In the genomic region with DNA sequence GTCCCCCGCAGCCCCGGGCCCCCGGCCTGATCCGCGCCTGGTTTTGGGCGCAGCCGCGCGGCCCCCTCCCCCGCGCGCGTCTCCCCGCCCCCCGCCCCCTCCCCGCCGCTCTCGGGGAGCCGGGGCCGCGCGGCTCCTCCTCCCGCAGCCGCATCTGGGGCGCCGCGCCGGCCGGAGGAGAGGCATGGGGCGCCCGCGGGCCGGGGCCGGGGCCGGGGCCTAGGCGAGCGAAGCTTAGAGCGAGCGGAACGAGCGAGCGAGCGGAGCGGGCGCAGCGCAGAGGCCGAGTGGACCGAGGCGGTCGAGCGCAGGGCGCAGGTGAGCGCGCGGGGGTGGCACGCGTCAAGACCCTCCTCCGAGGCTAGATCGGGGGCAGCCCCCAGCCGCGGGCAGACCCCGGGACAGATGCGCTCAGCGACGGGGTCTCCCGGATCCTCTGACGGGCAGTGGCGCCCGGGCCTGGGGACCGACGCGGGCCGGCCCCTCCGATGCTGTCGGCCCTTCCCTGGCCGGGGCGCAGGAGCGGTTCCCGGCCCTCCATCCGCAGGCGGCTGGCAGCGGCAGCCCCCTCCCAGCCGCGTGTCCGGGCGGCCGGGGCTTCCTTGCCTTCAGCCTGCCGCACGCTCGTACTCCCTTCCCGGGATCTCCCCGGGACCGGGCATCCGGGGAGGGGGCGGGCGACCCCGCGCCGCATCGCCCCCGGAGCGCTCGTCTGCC, we compare ENCODE assay signal across 8 mouse cellular contexts. TPM values are rescaled to one million over a fixed set of nuclear protein-coding genes. Genes with fewer than 3 reads are reported as not detected.
DNase-seq lines count a peak whose midpoint lies in the region; ATAC-seq and TF ChIP-seq lines count a peak whose summit lies in the region.

A gene (plus strand): TSS at position 165 of the 717 bp plus-strand sequence.

- no peaks in the 10 kb centered on the region for H3K36me3 ChIP-seq in kidney, adult 2 months (ENCODE audit: control insufficient read depth, insufficient read depth, low read length)
- H3K36me3 ChIP-seq in ES-E14 (ENCODE audit: control insufficient read depth, insufficient read depth, low read length, poor library complexity, severe bottlenecking): no peaks in the 10 kb centered on the region
- no peaks in the 10 kb centered on the region for H3K36me3 ChIP-seq in intestine, embryonic 14.5 days (ENCODE audit: control insufficient read depth, insufficient read depth, low read length)
- no peaks in the 10 kb centered on the region for H3K36me3 ChIP-seq in liver, embryonic 16.5 days (ENCODE audit: control insufficient read depth, insufficient read depth)
- no peaks in the 10 kb centered on the region for H3K36me3 ChIP-seq in stomach, embryonic 16.5 days (ENCODE audit: control insufficient read depth, insufficient read depth, low read length)

- peak within 1 kb of the TSS; percentile 66 for H3K4me2 ChIP-seq in intestine, embryonic 14.5 days (ENCODE audit: low read length)
- peak within 1 kb of the TSS; percentile 61 for H3K4me2 ChIP-seq in liver, embryonic 16.5 days (ENCODE audit: low read depth, low read length)
- H3K4me2 ChIP-seq in stomach, embryonic 16.5 days (ENCODE audit: low read depth, low read length): peak within 1 kb of the TSS; percentile 95

- ATAC-seq in intestine, embryonic 14.5 days (replicated peaks; ENCODE audit: low FRiP score, low TSS enrichment, low read depth): peak; percentile 67
- no peak for ATAC-seq in liver, embryonic 16.5 days (ENCODE audit: low read depth)
- ATAC-seq in stomach, embryonic 16.5 days (ENCODE audit: insufficient read depth, low FRiP score): peak; percentile 78

- WGBS in kidney, adult 2 months: 2% methylated on average over 88 of the region's 103 CpGs
- 1% methylated on average over 73 of the region's 103 CpGs for WGBS in intestine, embryonic 14.5 days
- under 1% methylated on average over 67 of the region's 103 CpGs for WGBS in liver, embryonic 16.5 days (ENCODE audit: insufficient replicate concordance)
- 1% methylated on average over 87 of the region's 103 CpGs for WGBS in stomach, embryonic 16.5 days

- H3K27me3 ChIP-seq in kidney, adult 2 months (replicated peaks; ENCODE audit: control insufficient read depth, insufficient read depth, low read length): peaks cover 8% of the 10 kb centered on the region
- H3K27me3 ChIP-seq in intestine, embryonic 14.5 days (replicated peaks; ENCODE audit: control insufficient read depth, insufficient read depth, low read length): peaks cover 69% of the 10 kb centered on the region
- peaks cover 68% of the 10 kb centered on the region for H3K27me3 ChIP-seq in liver, embryonic 16.5 days (ENCODE audit: control insufficient read depth, insufficient read depth, low read depth, low read length)
- peaks cover 56% of the 10 kb centered on the region for H3K27me3 ChIP-seq in stomach, embryonic 16.5 days (ENCODE audit: control insufficient read depth, insufficient read depth, low read length)

- H3K9me3 ChIP-seq in ES-E14 (ENCODE audit: control insufficient read depth, insufficient read depth, low read depth, low read length): no peaks in the 10 kb centered on the region
- no peaks in the 10 kb centered on the region for H3K9me3 ChIP-seq in intestine, embryonic 14.5 days (ENCODE audit: control insufficient read depth, low read length)
- no peaks in the 10 kb centered on the region for H3K9me3 ChIP-seq in liver, embryonic 16.5 days (replicated peaks; ENCODE audit: control insufficient read depth, low read length)
- no peaks in the 10 kb centered on the region for H3K9me3 ChIP-seq in stomach, embryonic 16.5 days (replicated peaks; ENCODE audit: control insufficient read depth, low read length)

- TF ChIP-seq POLR2A in kidney, adult 2 months (IDR thresholded peaks at IDR 0.05; ENCODE audit: low read depth, low read length): no peak

- intact Hi-C loops in gastrocnemius, postnatal 36 days (cut with DNase I): loop anchor here (5.0 kb wide), 2 partner anchors 81 to 89 kb away; no protein-coding TSS in a partner anchor

- H3K9ac ChIP-seq in ES-E14 (ENCODE audit: insufficient read depth, low read depth, low read length, poor library complexity, severe bottlenecking): peak within 1 kb of the TSS; percentile 88
- H3K9ac ChIP-seq in intestine, embryonic 14.5 days (ENCODE audit: low read length): peak within 1 kb of the TSS; percentile 49
- H3K9ac ChIP-seq in liver, embryonic 16.5 days (ENCODE audit: low read depth, low read length): no peak within 1 kb of the TSS
- peak within 1 kb of the TSS; percentile 72 for H3K9ac ChIP-seq in stomach, embryonic 16.5 days (ENCODE audit: low read length)

- H3K4me1 ChIP-seq in kidney, adult 2 months (ENCODE audit: control insufficient read depth, insufficient read depth, low read length): no peaks in the 10 kb centered on the region
- peaks cover 0 to 8% of the 10 kb centered on the region in 2 experiments; a peak in 1 of 4 replicates for H3K4me1 ChIP-seq in ES-E14 (ENCODE audit: control insufficient read depth in 2 of 2, insufficient read depth in 2 of 2, low read length in 2 of 2, poor library complexity in 1 of 2)
- peaks cover 11% of the 10 kb centered on the region for H3K4me1 ChIP-seq in intestine, embryonic 14.5 days (replicated peaks; ENCODE audit: control insufficient read depth, insufficient read depth, low read length)
- H3K4me1 ChIP-seq in liver, embryonic 16.5 days (ENCODE audit: control insufficient read depth, low read depth, low read length): no peaks in the 10 kb centered on the region; the same call in 1 of the 2 replicates
- peaks cover 14% of the 10 kb centered on the region for H3K4me1 ChIP-seq in stomach, embryonic 16.5 days (ENCODE audit: control insufficient read depth, insufficient read depth, low read length)

- peak within 1 kb of the TSS; percentile 36 for H3K4me3 ChIP-seq in kidney, adult 2 months (ENCODE audit: insufficient read depth, low read depth, low read length)
- peak within 1 kb of the TSS; percentile 96 to 97 for H3K4me3 ChIP-seq in ES-E14 (ENCODE audit: insufficient read depth in 1 of 2, low read depth in 1 of 2, low read length in 2 of 2, poor library complexity in 1 of 2, severe bottlenecking in 1 of 2)
- H3K4me3 ChIP-seq in intestine, embryonic 14.5 days (ENCODE audit: low read depth, low read length): peak within 1 kb of the TSS; percentile 64
- peak within 1 kb of the TSS; percentile 47 for H3K4me3 ChIP-seq in liver, embryonic 16.5 days (ENCODE audit: low read depth, low read length)
- peak within 1 kb of the TSS; percentile 62 for H3K4me3 ChIP-seq in stomach, embryonic 16.5 days (replicated peaks; ENCODE audit: low read length)

- no peak for DNase-seq in kidney, adult 2 months
- DNase-seq in kidney, adult 9 months: no peak
- no peak for DNase-seq in ES-E14 (ENCODE audit: low read depth, low spot score)
- peak; percentile 58 to 73 for DNase-seq in cerebellum, postnatal 14 days
- no peak for DNase-seq in gastrocnemius, postnatal 36 days
- DNase-seq in intestine, embryonic 14.5 days (ENCODE audit: low spot score): peak; percentile 71

- in situ Hi-C loops in ES-E14 (cut with MboI; ENCODE audit: low sequenced_read_pairs in 2 of 2, unreplicated experiment in 2 of 2): no loop called here

- TF ChIP-seq CTCF in kidney, adult 2 months (conservative IDR thresholded peaks at IDR 0.05; ENCODE audit: insufficient read depth, insufficient read length, low read depth, low read length): no peak

- H3K27ac ChIP-seq in kidney, adult 2 months (ENCODE audit: insufficient read depth, low read depth, low read length): no peak within 1 kb of the TSS
- no peak within 1 kb of the TSS for H3K27ac ChIP-seq in ES-E14 (ENCODE audit: insufficient read depth, low read depth, low read length, poor library complexity, severe bottlenecking)
- no peak within 1 kb of the TSS for H3K27ac ChIP-seq in intestine, embryonic 14.5 days (ENCODE audit: low read depth)
- no peak within 1 kb of the TSS for H3K27ac ChIP-seq in liver, embryonic 16.5 days (ENCODE audit: low read length)
- no peak within 1 kb of the TSS for H3K27ac ChIP-seq in stomach, embryonic 16.5 days (ENCODE audit: low read length)

TF ChIP-seq in ES-E14, 5 proteins besides CTCF, POLR2A, EP300 and RAD21:
- TF ChIP-seq ZC3H11A (IDR thresholded peaks at IDR 0.05; ENCODE audit: borderline replicate concordance, low read depth, low read length) (no peak), MAFK (IDR thresholded peaks at IDR 0.05; ENCODE audit: insufficient read depth, low read depth, low read length) (no peak), ZNF384 (IDR thresholded peaks at IDR 0.05; ENCODE audit: low read depth, low read length) (no peak), CHD2 (IDR thresholded peaks at IDR 0.05; ENCODE audit: low read depth, low read length) (no peak), HCFC1 (IDR thresholded peaks at IDR 0.05; ENCODE audit: borderline replicate concordance, insufficient read depth, low read length) (no peak)

RNA-seq across cellular contexts. Expression of the gene that starts here (rescaled TPM):
- 50.6 and 51.1 TPM in 2 replicates for polyA plus RNA-seq in kidney, adult 2 months (2012; rRNA removed)
- total RNA-seq in ES-E14 (2012; rRNA removed): 18.7 and 28.8 TPM in 2 replicates
- 10 to 100 TPM; 53.4 to 57.8 TPM for total RNA-seq in gastrocnemius, postnatal 36 days (2021)
- polyA plus RNA-seq in intestine, embryonic 14.5 days (2014; fragmentation: Nextera tagmentation; extraction: Ambion mirVana): 74.8 and 85.4 TPM in 2 replicates
- polyA plus RNA-seq in liver, embryonic 16.5 days (2015; fragmentation: Nextera tagmentation; extraction: Ambion mirVana): 9.9 and 10.1 TPM in 2 replicates
- 55.5 and 56.4 TPM in 2 replicates for polyA plus RNA-seq in stomach, embryonic 16.5 days (2015; fragmentation: Nextera tagmentation; extraction: Ambion mirVana)

Comparison
In these comparisons a context has a peak if more than half of its experiments do, and no peak if none do; other contexts are left out.
1. DNase-seq: peak in cerebellum, postnatal 14 days (2 of 2) and intestine, embryonic 14.5 days (single experiment); none in kidney, adult 2 months (single experiment), kidney, adult 9 months (single experiment), ES-E14 (single experiment) and gastrocnemius, postnatal 36 days (0 of 2).
2. H3K4me3 ChIP-seq: peak in every context shown above with its lines; median percentile 96 in ES-E14; 64 in intestine, embryonic 14.5 days; 62 in stomach, embryonic 16.5 days; 47 in liver, embryonic 16.5 days; 36 in kidney, adult 2 months.
3. Peak in every context shown above with its lines, with median percentiles within 50 percentile points of each other: H3K4me2 ChIP-seq.